Mouse (Mus musculus) common myeloid progenitor, adult 5-6 weeks (primary cell): ENCODE results near the gene Tmem116. TPM values are rescaled to one million over a fixed set of nuclear protein-coding genes. Genes with fewer than 3 reads are reported as not detected.

Experiments used
- total RNA-seq: library from RNA; stranded (forward); fragments of 200-1000, 187-1606 nt; gene quantifications from 2 replicates; pipeline ENCODE4 v1.2.3, GENCODE M21; 2017

The Tmem116 gene
- total RNA-seq, 1 experiment from 2014 or later, result 0.14 TPM

Other genes with a start within 250 kb of the Tmem116 start
- 1,473 and 1,687 TPM in 2 replicates for gene Rpl6, start 247.4 kb upstream of the Tmem116 start, total RNA-seq
- gene Hectd4, start 231.7 kb upstream of the Tmem116 start, total RNA-seq, result 19.1 and 20.1 TPM in 2 replicates
- gene Trafd1, start 66.3 kb upstream of the Tmem116 start, total RNA-seq, result 25.5 and 45.0 TPM in 2 replicates
- gene Naa25, start 54.0 kb upstream of the Tmem116 start, total RNA-seq, result 68.7 and 73.2 TPM in 2 replicates
- 719 and 742 TPM in 2 replicates for gene Erp29, start 613 bp downstream of the Tmem116 start, total RNA-seq
- 0.23 TPM in 1 of 2 replicates, not detected in the other for gene Adam1b, start 51.5 kb downstream of the Tmem116 start, total RNA-seq
- gene Adam1a, start 93.6 kb downstream of the Tmem116 start, total RNA-seq, result 3.1 and 3.4 TPM in 2 replicates
- gene Gm42878, start 93.6 kb downstream of the Tmem116 start, total RNA-seq, result not detected in 2 replicates
- 93.8 and 95.0 TPM in 2 replicates for gene Mapkapk5, start 94.0 kb downstream of the Tmem116 start, total RNA-seq
- 255 and 314 TPM in 2 replicates for gene Aldh2, start 141.9 kb downstream of the Tmem116 start, total RNA-seq
- 1.1 TPM in 2 replicates for gene Acad12, start 167.0 kb downstream of the Tmem116 start, total RNA-seq
- 2.6 and 8.5 TPM in 2 replicates for gene Acad10, start 208.6 kb downstream of the Tmem116 start, total RNA-seq
- 68.5 and 71.9 TPM in 2 replicates for gene Brap, start 208.7 kb downstream of the Tmem116 start, total RNA-seq